Mouse (Mus musculus): ENCODE measurements around the gene Trak1. TPM values are rescaled to one million over a fixed set of nuclear protein-coding genes. Genes with fewer than 3 reads are reported as not detected.
"Not testable (repeated sequence)": the region's sequence is repeated elsewhere in the genome, so short reads cannot be mapped to it uniquely, and the experiment has no call there.

Trak1 gene
- polyA plus RNA-seq, 1 experiment from 2014 or later = 60.6 TPM

- no peaks in the 10 kb centered on the region for H3K9me3 ChIP-seq (replicated peaks; ENCODE audit: control insufficient read depth, low read length, poor library complexity, severe bottlenecking)
- H3K27me3 ChIP-seq (ENCODE audit: control insufficient read depth, insufficient read depth, low read depth, low read length) = no peaks in the 10 kb centered on the region
- no peak overlapping the region for H3K27ac ChIP-seq (ENCODE audit: low read length)
- no peak overlapping the region for H3K4me2 ChIP-seq (ENCODE audit: low read length)
- no peaks in the 10 kb centered on the region for H3K4me1 ChIP-seq (ENCODE audit: control insufficient read depth, insufficient read depth, low read length)
- no peak for ATAC-seq
- H3K36me3 ChIP-seq (ENCODE audit: control insufficient read depth, insufficient read depth, low read length) = peaks cover 22% of the 10 kb centered on the region
- no peak overlapping the region for H3K9ac ChIP-seq (ENCODE audit: low read depth, low read length)
- WGBS = 85% methylated on average over 1 of the region's 1 CpGs
- no peak overlapping the region for H3K4me3 ChIP-seq (ENCODE audit: low read depth, low read length)
These were observed 144.8 kb downstream of the Trak1 start for GRCm38 (mm10) chr9:121442145-121442544.

DNA sequence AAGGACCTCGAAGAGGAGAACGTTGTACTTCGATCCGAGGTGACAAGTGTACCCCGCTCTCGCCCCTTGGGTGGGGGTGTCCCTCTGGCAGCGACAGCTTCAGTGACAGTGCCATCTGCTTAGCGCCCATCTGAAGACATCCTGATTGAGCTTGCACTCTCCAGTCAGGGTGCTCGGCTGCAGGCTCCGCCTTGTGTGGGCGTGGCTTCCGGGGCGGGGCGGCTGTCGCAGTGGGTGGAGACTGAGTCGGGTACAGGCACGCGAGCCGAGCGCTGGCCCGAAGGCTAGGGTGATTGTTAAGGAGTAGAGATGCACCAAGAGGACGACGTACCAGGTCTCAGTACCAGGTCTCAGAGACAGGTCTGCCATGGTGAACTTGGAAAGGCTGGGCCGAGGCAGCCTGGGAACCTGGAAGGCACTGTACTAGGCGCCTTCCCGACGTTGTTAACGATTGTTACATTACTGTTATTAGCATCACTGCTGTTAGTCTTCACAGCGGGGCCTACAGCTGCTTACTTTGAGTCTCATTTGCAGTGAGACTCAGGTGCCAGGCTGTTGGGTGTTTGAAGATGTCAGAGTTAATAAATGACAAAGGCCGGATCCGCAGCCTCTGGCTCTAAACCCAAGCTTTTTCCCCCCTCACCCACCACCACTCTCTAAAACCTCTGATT, 146.5 kb downstream of the Trak1 start:
- 63% methylated on average over 31 of the region's 31 CpGs for WGBS
- ATAC-seq = peak; percentile 5; the same call in 1 of the 2 replicates
- Histone ChIP-seq H3K9ac (ENCODE audit: low read depth, low read length) (no peak overlapping the region), H3K9me3 (replicated peaks; ENCODE audit: control insufficient read depth, low read length, poor library complexity, severe bottlenecking) (no peaks in the 10 kb centered on the region), H3K27ac (ENCODE audit: low read length) (no peak overlapping the region), H3K4me2 (ENCODE audit: low read length) (no peak overlapping the region), H3K27me3 (ENCODE audit: control insufficient read depth, insufficient read depth, low read depth, low read length) (no peaks in the 10 kb centered on the region), H3K4me3 (ENCODE audit: low read depth, low read length) (no peak overlapping the region), H3K36me3 (ENCODE audit: control insufficient read depth, insufficient read depth, low read length) (peaks cover 31% of the 10 kb centered on the region), H3K4me1 (ENCODE audit: control insufficient read depth, insufficient read depth, low read length) (no peaks in the 10 kb centered on the region)

DNA sequence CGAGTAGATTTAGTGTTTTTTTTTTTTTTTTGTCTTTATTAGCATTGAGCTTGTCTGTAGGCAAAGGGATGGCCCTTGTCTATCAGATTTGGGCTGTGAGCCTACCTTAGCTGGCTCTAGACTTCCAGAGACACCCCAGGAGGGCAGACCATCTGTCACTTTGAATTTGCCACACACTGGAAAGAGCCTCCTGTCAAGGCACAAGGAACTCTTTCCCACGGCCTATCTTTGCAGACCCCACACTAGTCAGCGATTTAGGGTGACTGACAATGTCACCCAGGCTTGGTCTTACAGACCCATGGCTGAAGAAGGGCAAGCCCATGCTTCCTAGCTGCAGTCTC, 147.0 kb downstream of the Trak1 start:
- H3K9me3 ChIP-seq (replicated peaks; ENCODE audit: control insufficient read depth, low read length, poor library complexity, severe bottlenecking) = no peaks in the 10 kb centered on the region
- no peak overlapping the region for H3K9ac ChIP-seq (ENCODE audit: low read depth, low read length)
- H3K36me3 ChIP-seq (ENCODE audit: control insufficient read depth, insufficient read depth, low read length) = peaks cover 36% of the 10 kb centered on the region
- H3K4me3 ChIP-seq (ENCODE audit: low read depth, low read length) = no peak overlapping the region
- H3K27me3 ChIP-seq (ENCODE audit: control insufficient read depth, insufficient read depth, low read depth, low read length) = no peaks in the 10 kb centered on the region
- WGBS = 39% methylated on average over 3 of the region's 3 CpGs
- no peaks in the 10 kb centered on the region for H3K4me1 ChIP-seq (ENCODE audit: control insufficient read depth, insufficient read depth, low read length)
- no peak overlapping the region for H3K27ac ChIP-seq (ENCODE audit: low read length)
- no peak for ATAC-seq
- H3K4me2 ChIP-seq (ENCODE audit: low read length) = no peak overlapping the region

DNA sequence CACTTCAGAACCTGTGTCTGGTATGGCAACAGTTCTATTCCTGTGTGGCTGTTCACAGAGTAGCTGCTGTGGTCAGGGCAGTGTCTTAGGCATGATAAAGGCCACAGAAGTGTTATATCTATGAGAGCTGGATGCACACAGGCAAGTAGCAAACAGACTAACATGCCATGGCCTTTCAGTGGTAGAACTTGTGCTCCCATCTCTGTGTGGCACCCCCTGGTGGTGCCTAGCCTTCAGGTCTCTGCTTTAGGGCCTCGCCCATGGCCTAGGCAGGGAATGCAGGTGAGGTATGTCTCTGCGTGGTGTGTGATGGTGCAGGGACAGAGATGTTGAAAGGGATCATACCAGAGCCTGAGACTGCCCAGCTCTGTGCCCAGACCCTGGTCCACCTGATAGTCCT, 148.1 kb downstream of the Trak1 start:
- Histone ChIP-seq H3K27ac (ENCODE audit: low read length) (no peak overlapping the region), H3K4me1 (ENCODE audit: control insufficient read depth, insufficient read depth, low read length) (no peaks in the 10 kb centered on the region), H3K36me3 (ENCODE audit: control insufficient read depth, insufficient read depth, low read length) (peaks cover 37% of the 10 kb centered on the region), H3K9ac (ENCODE audit: low read depth, low read length) (no peak overlapping the region), H3K4me2 (ENCODE audit: low read length) (no peak overlapping the region), H3K9me3 (replicated peaks; ENCODE audit: control insufficient read depth, low read length, poor library complexity, severe bottlenecking) (no peaks in the 10 kb centered on the region), H3K4me3 (ENCODE audit: low read depth, low read length) (no peak overlapping the region), H3K27me3 (ENCODE audit: control insufficient read depth, insufficient read depth, low read depth, low read length) (no peaks in the 10 kb centered on the region)
- WGBS = 84% methylated on average over 2 of the region's 2 CpGs
- 0 out of 2 replicates have a peak, but pooled peaks have one; percentile 15 for ATAC-seq

DNA sequence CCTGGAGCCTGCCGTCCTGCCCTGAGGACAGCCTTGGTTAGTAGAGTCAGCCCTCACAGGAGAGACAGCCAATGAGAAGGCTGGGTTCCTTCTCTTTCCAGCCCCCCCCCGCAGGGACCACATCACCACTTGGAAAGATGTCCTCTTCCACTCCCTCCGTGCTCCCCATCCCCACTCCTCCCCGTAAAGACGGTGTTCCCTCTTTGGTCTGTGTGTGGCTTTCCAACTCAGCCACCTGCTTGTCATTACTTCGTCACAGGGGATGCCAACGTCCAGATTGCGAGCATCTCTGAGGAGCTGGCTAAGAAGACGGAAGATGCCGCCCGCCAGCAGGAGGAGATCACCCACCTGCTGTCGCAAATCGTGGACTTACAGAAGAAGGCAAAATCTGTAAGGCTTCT, 149.1 kb downstream of the Trak1 start:
- Histone ChIP-seq H3K27ac (ENCODE audit: low read length) (no peak overlapping the region), H3K4me1 (ENCODE audit: control insufficient read depth, insufficient read depth, low read length) (no peaks in the 10 kb centered on the region), H3K36me3 (ENCODE audit: control insufficient read depth, insufficient read depth, low read length) (peaks cover 44% of the 10 kb centered on the region), H3K9me3 (replicated peaks; ENCODE audit: control insufficient read depth, low read length, poor library complexity, severe bottlenecking) (no peaks in the 10 kb centered on the region), H3K9ac (ENCODE audit: low read depth, low read length) (no peak overlapping the region), H3K27me3 (ENCODE audit: control insufficient read depth, insufficient read depth, low read depth, low read length) (no peaks in the 10 kb centered on the region), H3K4me3 (ENCODE audit: low read depth, low read length) (no peak overlapping the region), H3K4me2 (ENCODE audit: low read length) (no peak overlapping the region)
- no peak for ATAC-seq
- WGBS = 92% methylated on average over 13 of the region's 13 CpGs

GRCm38 (mm10) chr9:121452342-121452942, 155.1 kb downstream of the Trak1 start:
- not testable (repeated sequence) for H3K9me3 ChIP-seq (replicated peaks; ENCODE audit: control insufficient read depth, low read length, poor library complexity, severe bottlenecking); H3K27ac ChIP-seq (ENCODE audit: low read length); H3K4me1 ChIP-seq (ENCODE audit: control insufficient read depth, insufficient read depth, low read length); H3K9ac ChIP-seq (ENCODE audit: low read depth, low read length); H3K4me2 ChIP-seq (ENCODE audit: low read length); H3K27me3 ChIP-seq (ENCODE audit: control insufficient read depth, insufficient read depth, low read depth, low read length); ATAC-seq; H3K4me3 ChIP-seq (ENCODE audit: low read depth, low read length)
- H3K36me3 ChIP-seq (ENCODE audit: control insufficient read depth, insufficient read depth, low read length) = peaks cover 45% of the 10 kb centered on the region
- WGBS = 34% methylated on average over 9 of the region's 9 CpGs

GRCm38 (mm10) chr9:121454891-121455290, 157.6 kb downstream of the Trak1 start:
- Histone ChIP-seq H3K27me3 (ENCODE audit: control insufficient read depth, insufficient read depth, low read depth, low read length) (no peaks in the 10 kb centered on the region), H3K9ac (ENCODE audit: low read depth, low read length) (no peak overlapping the region), H3K27ac (ENCODE audit: low read length) (no peak overlapping the region), H3K36me3 (ENCODE audit: control insufficient read depth, insufficient read depth, low read length) (peaks cover 30% of the 10 kb centered on the region), H3K9me3 (replicated peaks; ENCODE audit: control insufficient read depth, low read length, poor library complexity, severe bottlenecking) (no peaks in the 10 kb centered on the region), H3K4me3 (ENCODE audit: low read depth, low read length) (no peak overlapping the region), H3K4me1 (ENCODE audit: control insufficient read depth, insufficient read depth, low read length) (no peaks in the 10 kb centered on the region), H3K4me2 (ENCODE audit: low read length) (no peak overlapping the region)
- 92% methylated on average over 3 of the region's 3 CpGs for WGBS
- ATAC-seq = no peak

- Histone ChIP-seq H3K36me3 (ENCODE audit: control insufficient read depth, insufficient read depth, low read length) (peaks cover 25% of the 10 kb centered on the region), H3K27ac (ENCODE audit: low read length) (no peak overlapping the region), H3K9ac (ENCODE audit: low read depth, low read length) (no peak overlapping the region), H3K4me3 (ENCODE audit: low read depth, low read length) (no peak overlapping the region), H3K27me3 (ENCODE audit: control insufficient read depth, insufficient read depth, low read depth, low read length) (no peaks in the 10 kb centered on the region), H3K9me3 (replicated peaks; ENCODE audit: control insufficient read depth, low read length, poor library complexity, severe bottlenecking) (no peaks in the 10 kb centered on the region), H3K4me2 (ENCODE audit: low read length) (no peak overlapping the region), H3K4me1 (ENCODE audit: control insufficient read depth, insufficient read depth, low read length) (no peaks in the 10 kb centered on the region)
- no peak for ATAC-seq
- WGBS = 93% methylated on average over 13 of the region's 13 CpGs
These were observed 159.6 kb downstream of the Trak1 start for GRCm38 (mm10) chr9:121456739-121457515.

- H3K36me3 ChIP-seq (ENCODE audit: control insufficient read depth, insufficient read depth, low read length) = peaks cover 18% of the 10 kb centered on the region
- 30% methylated on average over 8 of the region's 8 CpGs for WGBS
These were observed 161.2 kb downstream of the Trak1 start for GRCm38 (mm10) chr9:121458466-121458865.

More at GRCm38 (mm10) chr9:121458466-121458865, 161.2 kb downstream of the Trak1 start:
- no peaks in the 10 kb centered on the region for H3K9me3 ChIP-seq (replicated peaks; ENCODE audit: control insufficient read depth, low read length, poor library complexity, severe bottlenecking)
- H3K27me3 ChIP-seq (ENCODE audit: control insufficient read depth, insufficient read depth, low read depth, low read length) = no peaks in the 10 kb centered on the region
- H3K9ac ChIP-seq (ENCODE audit: low read depth, low read length) = no peak overlapping the region
- no peaks in the 10 kb centered on the region for H3K4me1 ChIP-seq (ENCODE audit: control insufficient read depth, insufficient read depth, low read length)
- no peak for ATAC-seq
- H3K27ac ChIP-seq (ENCODE audit: low read length) = no peak overlapping the region
- H3K4me2 ChIP-seq (ENCODE audit: low read length) = no peak overlapping the region
- no peak overlapping the region for H3K4me3 ChIP-seq (ENCODE audit: low read depth, low read length)

All from midbrain, embryonic 16.5 days (tissue).